Mouse (Mus musculus) MEL (cell line): ENCODE measurements at regions not wholly inside any gene's neighbourhood (a gene's known extent, or its start where the extent isn't known, plus 50 kb on each side); places are given as distances from the start of the nearest gene placed in this dataset.

Experiments
- CTCF ChIP-seq, 3 experiments: IDR thresholded peaks in 2 of 3; conservative IDR thresholded peaks in 1 of 3; 2 replicates each; pipeline ENCODE4 v1.5.1; 2011 to 2012; ENCODE audit warnings: low read length in 3 of 3, low read depth in 2 of 3, mild to moderate bottlenecking in 2 of 3, improper control_type of control experiment in 1 of 3, inconsistent platforms in 1 of 3, mixed read lengths in 1 of 3, moderate library complexity in 1 of 3; ENCODE audit not compliant: control insufficient read depth in 1 of 3, insufficient read depth in 1 of 3, poor library complexity in 1 of 3, severe bottlenecking in 1 of 3
- POLR2A ChIP-seq, 2 experiments: IDR thresholded peaks; 2 replicates each; pipeline ENCODE4 v1.6.1; 2011 to 2012; ENCODE audit warnings: low read length in 2 of 2, mild to moderate bottlenecking in 2 of 2, control low read depth in 1 of 2, improper control_type of control experiment in 1 of 2, low read depth in 1 of 2, moderate library complexity in 1 of 2; ENCODE audit not compliant: control insufficient read depth in 1 of 2, insufficient read depth in 1 of 2, poor library complexity in 1 of 2

DNA sequence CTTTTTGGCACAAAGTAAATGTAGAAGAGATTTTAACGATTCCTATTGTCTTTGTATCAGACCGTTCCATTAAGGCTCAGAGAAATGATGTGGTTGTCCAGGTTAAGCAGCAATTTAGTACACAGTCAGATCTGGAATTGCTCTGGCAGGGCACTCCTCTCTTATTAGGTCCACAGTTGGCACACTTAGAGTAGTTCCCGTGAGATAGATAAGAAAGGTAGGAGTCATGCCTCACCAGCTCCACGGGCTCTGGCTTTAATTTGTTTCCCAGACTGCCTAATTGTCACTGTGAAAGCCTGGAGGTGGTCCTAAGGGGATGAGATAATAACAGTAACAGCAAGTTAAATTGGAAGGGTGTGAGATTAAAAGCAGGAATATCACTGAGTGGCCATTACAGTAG, 60.1 kb upstream of the Gm6657 start:
- no peak for TF ChIP-seq POLR2A (IDR thresholded peaks at IDR 0.05; ENCODE audit: control insufficient read depth in 1 of 2, insufficient read depth in 1 of 2, low read depth in 1 of 2, low read length in 2 of 2, poor library complexity in 1 of 2)
- TF ChIP-seq CTCF (IDR thresholded peaks at IDR 0.05 in 2 of 3, conservative IDR thresholded peaks at IDR 0.05 in 1 of 3; ENCODE audit: control insufficient read depth in 1 of 3, insufficient read depth in 1 of 3, low read depth in 2 of 3, low read length in 3 of 3, poor library complexity in 1 of 3, severe bottlenecking in 1 of 3) = no peak
